Mouse (Mus musculus) forebrain, embryonic 14.5 days (tissue): ENCODE measurements around the gene Lrp5. TPM values are rescaled to one million over a fixed set of nuclear protein-coding genes. Genes with fewer than 3 reads are reported as not detected.
A peak's percentile ranks its signal among the peaks of the same experiment; 100 is the strongest.

Experiments
- ATAC-seq: fragments of 200-750 bp; cut with Nextera tagmentation; 2 replicates; pipeline ENCODE4 v1.8.0; 2017; ENCODE audit warnings: mild to moderate bottlenecking, moderate library complexity
- DNase-seq: peaks from one replicate; pipeline ENCODE4 v3.0.0-alpha.2; 2015; ENCODE audit warnings: low spot score
- H3K27ac ChIP-seq: fragments of 300-500 bp; sonication (generic); 2 replicates; pipeline ENCODE4 v1.5.1; 2014; ENCODE audit warnings: low read depth, mild to moderate bottlenecking, control low read depth, low read length, moderate library complexity
- H3K27me3 ChIP-seq: fragments of 300-500 bp; sonication (generic); replicated peaks from 2 replicates; pipeline ENCODE4 v1.6.1; 2014; ENCODE audit warnings: low read length, control low read depth, mixed read lengths; ENCODE audit not compliant: control insufficient read depth, insufficient read depth
- H3K36me3 ChIP-seq: fragments of 300-500 bp; sonication (generic); 2 replicates; pipeline ENCODE4 v1.6.1; 2014; ENCODE audit warnings: low read length, control low read depth; ENCODE audit not compliant: control insufficient read depth, insufficient read depth
- H3K4me1 ChIP-seq: fragments of 300-500 bp; sonication (generic); 2 replicates; pipeline ENCODE4 v1.6.1; 2014; ENCODE audit warnings: antibody characterized with exemption, low read length, control low read depth; ENCODE audit not compliant: control insufficient read depth, insufficient read depth
- H3K4me2 ChIP-seq: fragments of 300-500 bp; sonication (generic); 2 replicates; pipeline ENCODE4 v1.6.1; 2014; ENCODE audit warnings: mild to moderate bottlenecking, control low read depth, low read length
- H3K4me3 ChIP-seq: fragments of 300-500 bp; sonication (generic); 2 replicates; pipeline ENCODE4 v1.5.1; 2014; ENCODE audit warnings: low read depth, low read length, control low read depth
- H3K9ac ChIP-seq: fragments of 300-500 bp; sonication (generic); 2 replicates; pipeline ENCODE4 v1.6.1; 2014; ENCODE audit warnings: mild to moderate bottlenecking, low read length, control low read depth, moderate library complexity
- H3K9me3 ChIP-seq: fragments of 300-500 bp; sonication (generic); replicated peaks from 2 replicates; pipeline ENCODE4 v1.6.1; 2016; ENCODE audit warnings: low read length, control low read depth, mixed read lengths; ENCODE audit not compliant: control insufficient read depth
- WGBS: fragments of 180-500 bp; shearing (Covaris S2); extraction: QIAGEN DNeasy Blood & Tissue Kit; methylation state at CpG from one replicate; pipeline ENCODE4 v1.1.7; 2014; 5-methylcytosine and 5-hydroxymethylcytosine counted together
- polyA plus RNA-seq: library from polyadenylated mRNA; unstranded; fragments of >200 nt; fragmentation: Nextera tagmentation; extraction: Ambion mirVana; gene quantifications from 2 replicates; pipeline ENCODE4 v1.2.1, GENCODE M21; 2014

Gene Lrp5
- polyA plus RNA-seq, 1 experiment from 2014 or later, result 1.8 TPM

GRCm38 (mm10) chr19:3554785-3555184, 131.6 kb downstream of the Lrp5 start:
- Histone ChIP-seq H3K4me2 (no peak overlapping the region), H3K4me1 (no peaks in the 10 kb centered on the region), H3K9me3 (no peaks in the 10 kb centered on the region), H3K27me3 (no peaks in the 10 kb centered on the region), H3K4me3 (no peak overlapping the region), H3K9ac (no peak overlapping the region), H3K27ac (no peak overlapping the region), H3K36me3 (no peaks in the 10 kb centered on the region)
- no peak for ATAC-seq
- DNase-seq, result no peak
- WGBS, result 94% methylated on average over 8 of the region's 8 CpGs

DNA sequence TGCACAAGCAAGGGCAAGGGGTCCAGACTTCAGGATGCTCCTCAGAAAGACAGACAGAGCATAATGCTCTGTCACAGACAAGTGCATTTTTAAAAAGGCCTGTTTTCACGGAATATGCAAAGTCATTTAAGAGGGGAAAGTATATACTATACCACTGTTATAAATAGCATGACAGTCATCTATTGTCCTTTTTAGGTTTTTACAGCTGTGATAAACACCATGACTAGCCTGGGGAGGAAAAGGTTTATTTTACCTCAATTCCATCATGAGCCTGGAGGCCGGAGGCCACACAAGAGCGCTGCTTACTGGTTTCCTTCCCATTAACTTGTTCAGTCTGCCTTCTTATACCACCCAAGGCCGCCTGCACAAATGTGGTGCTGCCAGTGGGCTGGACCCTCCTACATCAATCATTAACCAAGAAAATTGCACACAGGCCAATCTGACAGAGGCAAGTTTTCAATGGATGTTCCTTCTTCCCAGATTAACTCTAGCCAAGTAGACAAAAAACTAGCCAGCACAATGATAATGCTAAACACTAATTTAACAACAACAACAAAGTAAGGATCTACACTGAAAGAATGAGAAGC, 134.7 kb downstream of the Lrp5 start:
- Histone ChIP-seq H3K9ac (no peak overlapping the region), H3K4me2 (no peak overlapping the region), H3K4me1 (no peaks in the 10 kb centered on the region), H3K4me3 (no peak overlapping the region), H3K36me3 (peaks cover 3% of the 10 kb centered on the region; the same call in 1 of the 2 replicates), H3K27me3 (no peaks in the 10 kb centered on the region), H3K27ac (no peak overlapping the region), H3K9me3 (no peaks in the 10 kb centered on the region)
- DNase-seq, result no peak
- no peak for ATAC-seq
- 86% methylated on average over 4 of the region's 4 CpGs for WGBS

DNA sequence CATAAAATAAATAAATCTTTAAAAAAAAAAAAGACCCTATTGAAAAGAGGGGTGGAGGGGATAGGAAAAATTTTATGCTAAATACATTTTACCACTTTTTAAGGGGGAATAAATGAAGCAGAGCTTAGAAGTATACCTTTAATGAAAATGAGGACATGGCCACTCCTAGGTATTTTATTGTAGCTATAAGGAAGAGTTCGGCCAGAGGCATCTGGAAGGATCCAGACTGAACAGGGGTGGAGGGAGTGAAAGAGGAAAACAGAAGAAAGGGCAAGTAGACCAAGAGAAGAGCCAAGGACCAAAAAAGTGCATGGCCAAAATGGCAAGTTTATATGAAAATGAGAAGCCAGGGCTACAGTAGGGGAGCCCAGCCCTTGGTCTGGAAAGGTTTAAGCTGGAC, 136.3 kb downstream of the Lrp5 start:
- no peak overlapping the region for H3K4me2 ChIP-seq
- H3K9ac ChIP-seq, result no peak overlapping the region
- ATAC-seq (no peak), DNase-seq (no peak)
- H3K9me3 ChIP-seq, result no peaks in the 10 kb centered on the region
- H3K4me3 ChIP-seq, result no peak overlapping the region
- WGBS, result 92% methylated on average over 1 of the region's 1 CpGs
- no peaks in the 10 kb centered on the region for H3K4me1 ChIP-seq
- no peak overlapping the region for H3K27ac ChIP-seq
- peaks cover 3% of the 10 kb centered on the region; the same call in 1 of the 2 replicates for H3K36me3 ChIP-seq
- no peaks in the 10 kb centered on the region for H3K27me3 ChIP-seq

DNA sequence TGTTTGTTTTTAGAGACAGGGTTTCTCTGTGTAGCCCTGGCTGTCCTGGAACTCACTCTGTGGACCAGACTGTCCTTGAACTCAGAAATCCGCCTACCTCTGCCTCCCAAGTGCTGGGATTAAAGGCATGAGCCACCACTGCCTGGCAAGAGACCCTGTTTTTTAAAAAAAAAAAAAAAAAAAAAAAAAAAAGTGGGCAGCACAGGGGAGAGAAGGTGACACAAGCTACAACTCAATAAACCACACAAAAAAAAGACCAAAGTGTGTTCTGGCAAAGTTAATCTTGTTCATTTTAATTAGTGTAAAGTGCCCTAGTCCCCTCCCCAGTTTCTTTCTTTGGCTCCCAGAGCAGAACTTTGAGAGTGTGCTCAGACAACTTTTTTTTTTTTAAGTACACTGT, 137.1 kb downstream of the Lrp5 start:
- ATAC-seq (no peak), DNase-seq (no peak)
- Histone ChIP-seq H3K9ac (no peak overlapping the region), H3K27me3 (no peaks in the 10 kb centered on the region), H3K27ac (no peak overlapping the region), H3K9me3 (no peaks in the 10 kb centered on the region), H3K4me3 (no peak overlapping the region), H3K4me1 (no peaks in the 10 kb centered on the region), H3K36me3 (peaks cover 3% of the 10 kb centered on the region; the same call in 1 of the 2 replicates), H3K4me2 (no peak overlapping the region)
- WGBS, result 89% methylated on average over 1 of the region's 1 CpGs

- Histone ChIP-seq H3K9ac (no peak overlapping the region), H3K4me3 (no peak overlapping the region), H3K4me1 (no peaks in the 10 kb centered on the region), H3K27ac (no peak overlapping the region), H3K27me3 (no peaks in the 10 kb centered on the region), H3K36me3 (peaks cover 3% of the 10 kb centered on the region; the same call in 1 of the 2 replicates), H3K4me2 (no peak overlapping the region), H3K9me3 (no peaks in the 10 kb centered on the region)
- DNase-seq, result no peak
- WGBS, result 91% methylated on average over 1 of the region's 1 CpGs
- ATAC-seq, result no peak
Measured at GRCm38 (mm10) chr19:3548311-3548710, 138.1 kb downstream of the Lrp5 start.

DNA sequence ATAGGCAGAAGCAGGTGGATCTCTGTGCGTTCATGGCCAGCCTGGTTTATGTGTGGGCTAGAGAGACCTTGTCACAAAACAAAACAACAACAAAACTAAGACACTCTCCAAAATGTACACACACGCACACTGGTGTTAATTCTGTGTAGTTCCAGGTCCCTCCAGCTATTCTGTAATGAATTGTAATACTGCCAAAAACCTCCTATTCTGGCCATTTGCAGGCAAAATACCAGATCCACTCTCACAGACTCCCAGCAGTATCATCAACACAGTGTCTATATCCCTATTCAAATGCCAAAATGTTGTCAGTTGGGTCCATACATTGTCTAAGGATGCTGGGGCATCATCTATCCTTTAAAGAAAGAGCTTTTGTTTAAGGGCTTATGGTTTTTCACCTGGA, 141.4 kb downstream of the Lrp5 start:
- H3K4me3 ChIP-seq, result no peak overlapping the region
- H3K27ac ChIP-seq, result no peak overlapping the region
- H3K4me2 ChIP-seq, result no peak overlapping the region
- peaks cover 12% of the 10 kb centered on the region; the same call in 1 of the 2 replicates for H3K36me3 ChIP-seq
- no peaks in the 10 kb centered on the region for H3K27me3 ChIP-seq
- DNase-seq (peak; percentile 3), ATAC-seq (no peak)
- no peak overlapping the region for H3K9ac ChIP-seq
- no peaks in the 10 kb centered on the region for H3K9me3 ChIP-seq
- no peaks in the 10 kb centered on the region for H3K4me1 ChIP-seq
- 82% methylated on average over 2 of the region's 2 CpGs for WGBS

DNA sequence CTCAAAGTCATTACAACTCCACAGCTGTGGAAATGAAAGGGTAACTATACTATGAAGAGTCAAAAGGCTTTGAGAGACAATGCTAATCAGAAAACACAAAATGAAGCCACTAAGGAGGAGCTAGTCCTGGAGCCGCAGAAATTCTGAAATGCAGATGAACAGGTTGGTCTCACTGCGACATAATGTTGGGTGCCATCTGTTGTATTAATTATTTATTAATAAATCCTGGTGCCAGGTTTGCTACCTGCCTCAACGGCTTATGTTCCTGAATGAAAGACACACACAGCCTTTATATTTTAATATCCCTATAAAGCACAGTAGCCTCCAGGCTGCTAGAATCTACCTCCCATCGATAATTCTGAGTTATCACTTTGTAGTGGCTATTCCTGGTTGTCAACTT, 143.8 kb downstream of the Lrp5 start:
- H3K9me3 ChIP-seq, result no peaks in the 10 kb centered on the region
- H3K4me3 ChIP-seq, result no peak overlapping the region
- H3K4me2 ChIP-seq, result no peak overlapping the region
- H3K9ac ChIP-seq, result no peak overlapping the region
- WGBS, result 93% methylated on average over 4 of the region's 4 CpGs
- peaks cover 10% of the 10 kb centered on the region; the same call in 1 of the 2 replicates for H3K36me3 ChIP-seq
- H3K27me3 ChIP-seq, result no peaks in the 10 kb centered on the region
- DNase-seq (no peak), ATAC-seq (no peak)
- no peaks in the 10 kb centered on the region for H3K4me1 ChIP-seq
- H3K27ac ChIP-seq, result no peak overlapping the region

- ATAC-seq (no peak), DNase-seq (no peak)
- Histone ChIP-seq H3K27me3 (no peaks in the 10 kb centered on the region), H3K9me3 (no peaks in the 10 kb centered on the region), H3K9ac (no peak overlapping the region), H3K27ac (no peak overlapping the region), H3K4me3 (no peak overlapping the region), H3K36me3 (peaks cover 10% of the 10 kb centered on the region; the same call in 1 of the 2 replicates), H3K4me1 (no peaks in the 10 kb centered on the region), H3K4me2 (no peak overlapping the region)
- 99% methylated on average over 5 of the region's 5 CpGs for WGBS
Measured at GRCm38 (mm10) chr19:3540997-3541396, 145.4 kb downstream of the Lrp5 start.

DNA sequence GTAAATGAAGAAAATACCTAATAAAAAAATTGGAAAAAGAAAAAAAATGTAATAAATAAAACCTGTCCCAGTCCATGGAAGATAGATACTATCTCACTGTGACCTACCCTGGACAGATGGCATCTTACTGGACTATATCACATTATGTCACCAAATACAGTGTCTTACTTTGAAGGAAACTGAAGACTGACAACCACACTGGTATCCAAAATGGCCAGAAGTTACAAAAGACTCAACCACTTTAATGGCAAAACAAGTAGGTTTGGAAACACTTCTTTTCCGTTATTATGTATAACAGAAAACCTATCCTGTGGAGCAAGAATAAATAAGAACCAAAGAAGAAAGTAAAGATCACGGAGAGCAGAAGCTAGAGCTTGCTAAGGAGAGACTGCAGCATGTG, 146.1 kb downstream of the Lrp5 start:
- Histone ChIP-seq H3K4me3 (no peak overlapping the region), H3K36me3 (peaks cover 10% of the 10 kb centered on the region; the same call in 1 of the 2 replicates), H3K27ac (no peak overlapping the region), H3K4me2 (no peak overlapping the region), H3K27me3 (no peaks in the 10 kb centered on the region), H3K9me3 (no peaks in the 10 kb centered on the region), H3K9ac (no peak overlapping the region), H3K4me1 (no peaks in the 10 kb centered on the region)
- DNase-seq, result no peak
- 93% methylated on average over 2 of the region's 2 CpGs for WGBS
- no peak for ATAC-seq
